Mouse (Mus musculus): Measurements from ENCODE around the gene Fxn.
"Not testable (repeated sequence)": the region's sequence is repeated elsewhere in the genome, so short reads cannot be mapped to it uniquely, and the experiment has no call there.

The Fxn gene

GRCm38 (mm10) chr19:24241799-24242546 lies 38.4 kb downstream of the Fxn start:
- DNase-seq (ENCODE audit: low read depth, low spot score): no peak

GRCm38 (mm10) chr19:24241271-24241670 lies 39.1 kb downstream of the Fxn start:
- DNase-seq (ENCODE audit: low read depth, low spot score): no peak

DNA sequence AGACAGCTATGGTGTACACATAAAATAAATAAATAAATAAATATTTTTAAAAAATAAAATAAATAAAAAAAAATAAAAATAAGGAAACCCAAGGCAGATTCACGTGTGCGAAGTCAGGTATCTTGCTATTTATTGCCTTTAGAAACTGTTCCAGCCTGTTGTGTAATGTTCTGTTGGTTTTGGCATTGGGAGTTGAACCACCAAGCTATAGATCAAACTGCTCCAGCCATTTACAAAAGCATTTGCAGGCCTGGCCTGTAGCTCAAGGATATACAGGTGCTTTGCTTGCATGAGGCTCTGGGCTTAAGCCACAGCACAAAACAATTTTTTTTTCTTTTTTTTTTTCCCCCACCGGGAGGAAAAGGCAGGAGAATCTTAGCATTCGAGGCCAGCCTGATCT lies 42.4 kb downstream of the Fxn start:
- no peak for DNase-seq (ENCODE audit: low read depth, low spot score)

DNA sequence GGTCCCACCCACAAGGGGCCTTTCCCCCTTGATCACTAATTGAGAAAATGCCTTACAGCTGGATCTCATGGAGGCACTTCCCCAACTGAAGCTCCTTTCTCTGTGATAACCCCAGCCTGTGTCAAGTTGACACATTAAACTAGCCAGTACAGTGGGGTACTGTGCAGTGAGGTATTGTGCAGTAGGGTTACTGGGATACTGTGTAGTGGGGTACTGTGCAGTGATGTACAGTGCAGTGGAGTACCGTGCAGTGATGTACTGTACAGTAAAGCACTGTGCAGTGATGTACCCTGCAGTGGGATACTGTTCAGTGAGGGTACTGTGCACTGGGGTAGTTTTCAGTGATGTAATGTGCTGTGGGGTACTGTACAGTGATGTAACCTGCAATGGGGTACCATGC lies 48.0 kb downstream of the Fxn start:
- DNase-seq (ENCODE audit: low read depth, low spot score): not testable (repeated sequence)

- peak; percentile 84 for DNase-seq (ENCODE audit: low read depth, low spot score)
These were observed 55.1 kb downstream of the Fxn start for GRCm38 (mm10) chr19:24225305-24225696.

DNA sequence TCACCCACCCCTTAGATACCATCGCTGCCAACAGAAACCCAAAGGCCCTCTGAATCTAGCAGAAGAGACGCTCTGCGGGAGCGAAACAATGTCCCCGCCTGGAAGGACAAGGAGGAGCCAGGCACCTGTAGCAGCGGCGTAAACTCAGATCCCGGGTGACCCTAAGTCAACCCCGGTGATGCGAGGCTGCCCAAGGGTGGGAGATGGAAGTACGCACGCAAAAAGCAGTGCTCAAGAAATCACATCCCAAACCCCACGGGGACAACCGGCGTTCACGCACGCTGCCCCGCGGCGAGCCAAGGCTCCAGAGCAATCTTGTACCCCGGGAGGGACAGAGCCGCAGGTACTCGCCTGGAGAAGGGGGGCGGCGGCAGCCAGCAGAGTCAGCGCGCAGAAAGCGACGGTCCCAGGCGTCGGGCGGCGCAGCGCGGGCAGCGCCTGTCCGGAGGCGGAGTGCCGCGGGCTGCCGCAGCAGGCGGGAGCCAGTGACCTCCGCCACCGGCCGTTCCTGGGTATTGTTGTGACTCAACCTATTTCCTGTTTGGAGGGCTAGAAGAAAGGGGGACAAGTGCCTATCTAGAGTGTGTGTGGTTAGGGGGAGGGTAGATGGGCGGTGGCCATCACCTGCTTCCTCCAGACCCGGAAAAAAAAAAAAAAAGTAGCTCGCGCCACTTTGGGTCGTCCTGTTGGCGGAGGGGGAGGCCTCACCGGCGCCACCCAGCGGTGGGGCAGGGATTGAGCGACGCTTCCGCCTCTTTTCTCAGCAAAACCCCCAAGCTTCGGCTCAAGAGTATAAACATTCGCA lies 55.7 kb downstream of the Fxn start, which contains the start of gene Tjp2:
Tjp2 (minus strand) TSS at position 531 of the 805 bp plus-strand sequence.
- peak; percentile 85 for DNase-seq (ENCODE audit: low read depth, low spot score)

GRCm38 (mm10) chr19:24223851-24224251 lies 56.6 kb downstream of the Fxn start:
- DNase-seq (ENCODE audit: low read depth, low spot score): peak; percentile 80

DNA sequence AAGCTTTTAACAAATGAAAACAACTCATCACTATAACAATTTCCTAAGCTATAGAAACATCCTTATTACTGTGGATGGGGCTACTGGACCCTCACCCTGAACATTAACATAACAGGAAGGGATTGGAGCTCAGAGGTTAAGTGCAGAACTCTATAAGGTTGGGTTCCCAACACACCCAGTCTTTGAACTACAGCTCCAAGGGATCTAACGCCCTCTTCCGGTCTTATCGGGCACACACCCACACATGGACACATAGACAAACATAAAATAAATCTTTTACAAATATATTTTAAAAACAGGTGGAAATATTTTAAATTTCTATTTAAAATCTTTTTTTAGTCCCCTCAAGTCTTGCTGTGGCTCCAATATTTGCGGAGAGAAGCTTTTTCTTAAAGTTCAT lies 59.0 kb downstream of the Fxn start:
- DNase-seq (ENCODE audit: low read depth, low spot score): no peak

DNA sequence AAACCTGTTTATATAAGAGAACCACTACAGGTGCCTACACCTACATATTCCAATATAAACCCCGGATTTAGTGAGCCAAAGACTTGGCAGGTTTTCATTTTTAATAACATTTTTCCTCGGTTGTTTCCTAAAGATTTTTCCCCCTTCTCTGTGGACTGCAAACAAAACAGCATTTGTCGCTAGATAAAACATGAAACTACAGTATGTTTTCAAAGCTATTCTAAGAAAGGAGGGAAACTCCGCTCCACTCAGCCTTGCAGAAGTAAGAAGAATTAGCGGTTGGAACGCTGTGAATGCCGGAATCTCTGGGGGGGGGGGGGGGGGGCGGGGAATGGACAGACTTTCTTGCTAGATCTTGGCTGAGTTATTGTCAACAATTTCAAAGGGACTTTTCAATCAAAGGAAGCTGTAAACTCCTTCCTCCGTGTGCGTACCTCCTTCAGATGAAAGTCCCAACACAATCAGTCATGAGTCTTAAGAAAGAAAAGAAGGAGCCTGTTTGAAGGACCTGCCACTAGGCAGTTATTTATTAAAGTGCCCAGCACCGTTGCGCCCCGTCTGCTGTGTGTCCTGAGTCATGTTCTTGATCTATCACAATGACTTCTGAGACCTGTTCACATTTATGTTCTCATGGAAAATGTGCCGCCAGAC lies 59.5 kb downstream of the Fxn start:
- no peak for DNase-seq (ENCODE audit: low read depth, low spot score)

DNA sequence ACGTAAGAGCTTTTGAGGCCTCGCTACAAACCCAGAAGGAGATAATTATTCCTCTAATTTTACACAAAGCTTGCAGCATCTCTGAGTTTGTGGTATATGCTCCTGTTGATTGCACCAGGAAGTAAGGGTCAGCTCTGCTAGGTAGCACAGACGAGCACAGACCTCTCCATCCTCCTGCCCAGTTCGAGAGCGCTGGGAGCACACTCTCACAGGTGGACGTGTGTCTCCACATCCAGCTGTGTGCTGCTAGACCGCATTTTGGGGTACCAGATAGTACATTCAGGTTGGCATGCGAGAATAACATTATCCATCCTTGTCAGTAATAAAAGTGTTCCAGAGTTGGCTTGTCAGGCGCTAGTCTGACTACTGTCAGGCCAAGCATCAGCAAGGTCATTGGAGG lies 61.4 kb downstream of the Fxn start:
- no peak for DNase-seq (ENCODE audit: low read depth, low spot score)

- DNase-seq (ENCODE audit: low read depth, low spot score): no peak
These were observed 62.1 kb downstream of the Fxn start for GRCm38 (mm10) chr19:24218291-24218690.

- DNase-seq (ENCODE audit: low read depth, low spot score): no peak
These were observed 62.6 kb downstream of the Fxn start for GRCm38 (mm10) chr19:24217851-24218250.

GRCm38 (mm10) chr19:24216771-24217170 lies 63.6 kb downstream of the Fxn start:
- no peak for DNase-seq (ENCODE audit: low read depth, low spot score)

DNA sequence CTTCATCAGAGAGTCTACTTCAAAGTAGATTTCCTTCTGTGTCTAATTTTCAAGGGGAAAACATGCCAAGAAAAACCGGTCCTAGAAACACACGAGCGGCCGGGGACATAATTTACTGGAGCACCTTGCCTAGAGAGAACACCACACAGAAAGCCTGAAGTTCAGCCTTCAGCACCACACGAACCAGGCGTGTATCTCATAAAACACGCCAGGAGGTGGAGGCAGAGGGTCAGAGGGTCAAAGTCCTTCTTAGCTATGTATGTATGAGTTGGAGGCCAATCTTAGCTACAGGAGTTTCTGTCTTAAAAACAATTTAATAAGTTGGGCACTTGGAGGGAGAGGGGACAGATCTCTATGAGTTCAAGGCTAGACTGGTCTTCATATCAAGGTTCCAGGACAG lies 65.5 kb downstream of the Fxn start:
- DNase-seq (ENCODE audit: low read depth, low spot score): no peak

DNA sequence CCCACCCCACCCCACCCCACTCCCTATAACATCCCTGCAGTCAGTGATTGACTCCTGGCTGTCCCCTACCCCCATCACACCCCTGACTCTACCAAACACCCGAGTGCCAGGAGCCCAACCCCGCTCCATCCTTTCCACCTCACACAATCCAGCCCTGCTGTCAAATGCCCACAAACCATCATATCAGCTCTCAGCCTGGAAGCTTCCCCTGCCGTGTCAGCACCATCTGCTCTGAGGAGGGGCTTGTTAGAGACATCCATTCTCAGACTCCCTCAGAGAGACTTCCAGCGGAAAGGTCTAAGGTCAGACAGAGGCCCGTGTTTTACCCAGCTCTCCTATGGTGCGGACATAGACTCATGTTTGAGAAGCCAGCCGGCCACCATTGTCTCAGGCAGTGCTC lies 67.1 kb downstream of the Fxn start:
- no peak for DNase-seq (ENCODE audit: low read depth, low spot score)

DNA sequence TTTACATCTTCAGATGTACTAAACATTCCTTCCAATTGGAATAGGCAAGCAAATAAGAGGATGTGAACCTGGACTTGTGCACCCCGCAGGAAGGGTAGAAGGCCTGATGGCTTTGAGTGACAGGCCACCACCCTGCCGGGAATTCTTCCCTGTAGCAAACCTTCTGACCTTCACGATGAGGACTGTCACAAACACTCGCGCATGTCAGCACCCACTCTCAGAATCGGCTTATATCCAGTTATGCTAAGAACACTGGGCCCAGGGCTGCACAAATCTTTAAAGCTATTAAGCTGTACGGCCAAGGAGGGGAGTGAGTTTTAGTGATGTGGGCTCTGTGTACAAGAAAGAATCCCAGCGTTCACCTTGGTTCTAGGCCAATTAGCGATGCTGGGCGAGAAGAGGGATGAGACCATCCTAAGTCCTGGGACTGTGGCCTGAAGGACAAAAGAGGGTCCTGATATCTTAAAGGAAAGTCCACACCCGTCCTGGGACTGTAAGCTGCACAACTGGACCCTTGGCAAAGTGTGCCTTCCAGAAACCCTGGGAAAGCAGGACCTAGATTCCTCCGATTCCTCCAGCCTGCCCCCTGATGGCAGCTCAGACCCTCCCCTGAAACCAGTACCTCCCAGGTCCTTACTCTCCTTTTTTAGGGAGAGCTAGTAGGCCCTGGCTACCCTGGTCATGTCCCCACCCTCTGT lies 67.7 kb downstream of the Fxn start:
- DNase-seq (ENCODE audit: low read depth, low spot score): no peak

Data from WW6 (cell line).